Mouse (Mus musculus): ENCODE results near the gene Ano2.

Gene Ano2

DNA sequence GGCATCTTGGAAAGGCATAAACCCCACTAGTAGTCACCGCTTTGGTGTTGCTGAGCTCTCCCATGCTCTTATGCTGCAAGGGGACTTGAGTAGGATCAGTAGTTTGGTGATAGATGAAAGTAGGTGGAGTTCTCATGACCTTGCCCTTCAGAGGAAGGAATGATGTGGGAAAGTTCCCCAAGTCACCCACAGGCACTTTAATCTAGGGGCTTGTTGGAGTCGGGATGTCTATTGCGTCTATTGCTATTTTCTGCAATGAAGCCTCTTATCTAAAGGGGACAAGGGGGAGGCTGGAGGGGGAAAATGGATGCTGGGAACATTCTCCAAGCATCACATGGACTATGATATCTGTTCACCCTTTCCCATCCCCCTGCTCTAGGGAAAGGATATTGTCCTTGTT, 235.6 kb downstream of the Ano2 start:
- DNase-seq, result no peak

DNA sequence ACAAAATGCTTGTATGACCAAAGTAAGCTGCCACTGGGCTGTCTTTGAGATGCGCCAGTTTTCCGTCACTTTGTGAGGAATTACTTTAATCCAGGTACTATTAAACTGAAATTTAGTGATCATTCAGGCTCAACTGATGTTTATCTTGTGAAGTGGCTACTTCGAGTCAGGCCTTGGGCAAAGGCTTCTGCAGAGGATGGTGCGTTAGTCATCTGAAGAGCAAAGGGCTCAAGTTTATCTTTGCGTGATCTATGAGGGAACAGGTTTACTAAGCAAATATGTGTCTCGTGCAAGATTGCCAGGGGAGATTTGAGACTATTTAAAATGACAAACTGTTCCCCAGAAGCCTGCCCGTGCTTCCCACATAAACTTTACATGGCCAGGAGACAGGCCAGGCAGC, 241.7 kb downstream of the Ano2 start:
- DNase-seq, result no peak

DNA sequence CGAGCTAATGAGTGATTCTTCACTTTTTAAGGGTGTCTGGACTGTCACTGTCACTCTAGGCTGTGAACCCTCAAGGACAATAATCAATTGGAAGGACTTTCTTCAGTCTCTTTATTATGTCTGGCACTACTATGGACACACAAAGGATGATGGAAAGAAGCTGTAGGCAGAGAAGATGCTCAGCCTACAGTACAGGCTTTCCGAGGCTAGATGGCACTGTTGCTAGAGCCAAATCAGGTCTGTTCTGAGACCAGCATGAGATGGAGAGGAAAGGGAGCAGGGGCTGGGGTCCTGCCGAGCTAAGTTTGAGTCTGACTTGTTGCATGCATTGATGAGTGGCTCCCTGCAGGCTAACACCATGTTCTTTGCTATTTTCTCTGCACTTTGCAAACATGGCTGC, 264.7 kb downstream of the Ano2 start:
- no peak for DNase-seq

DNA sequence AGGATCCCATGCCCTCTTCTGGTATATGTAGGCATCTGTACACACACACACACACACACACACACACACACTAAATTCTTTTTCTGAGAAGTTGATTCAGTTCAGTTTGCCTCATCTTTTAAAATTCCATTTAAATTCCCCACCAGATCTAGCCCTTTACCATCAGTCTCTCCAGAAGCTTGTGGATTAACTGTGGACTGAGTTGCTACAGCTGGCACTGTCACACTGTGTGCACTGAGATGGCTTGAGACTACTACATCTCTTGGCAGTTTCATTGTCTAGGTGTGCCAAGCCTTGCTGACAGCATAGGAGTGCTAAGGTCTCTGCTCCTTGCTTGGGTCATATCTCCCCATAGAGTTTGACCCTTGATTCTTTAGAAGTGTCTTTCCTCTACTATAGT, 283.3 kb downstream of the Ano2 start:
- no peak for DNase-seq

DNA sequence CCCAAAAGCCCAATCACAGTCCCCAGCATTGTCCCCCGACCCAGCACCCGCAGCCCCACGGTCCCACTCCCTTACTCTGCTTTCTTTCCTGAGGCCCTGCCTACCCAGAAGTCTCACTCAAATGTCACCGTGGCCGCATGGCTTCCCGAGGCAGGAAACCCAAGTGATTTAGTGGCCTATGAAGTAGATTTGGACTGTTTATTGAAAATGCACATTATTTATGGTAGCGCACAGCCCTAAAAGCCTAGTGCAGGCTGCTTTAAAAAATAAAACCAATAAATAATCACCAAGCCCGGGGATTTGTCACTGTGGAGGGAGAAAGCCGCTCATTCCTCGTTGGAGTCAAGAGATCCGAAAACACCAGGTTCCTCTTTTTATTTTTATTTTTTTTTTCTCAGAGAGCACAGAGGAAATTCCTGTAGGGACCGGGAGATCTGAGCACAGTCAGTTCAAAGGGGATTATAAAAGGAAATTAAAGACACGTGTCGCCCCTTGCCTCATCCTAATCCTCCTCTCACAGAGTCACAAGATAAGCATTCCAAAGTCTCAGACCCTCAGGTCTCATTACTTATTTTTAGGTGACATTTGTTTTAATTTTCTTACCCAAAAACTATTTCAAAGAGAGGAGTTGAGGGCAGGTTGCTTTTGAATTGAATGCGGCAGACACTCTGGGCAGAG, 285.7 kb downstream of the Ano2 start:
- no peak for DNase-seq

DNA sequence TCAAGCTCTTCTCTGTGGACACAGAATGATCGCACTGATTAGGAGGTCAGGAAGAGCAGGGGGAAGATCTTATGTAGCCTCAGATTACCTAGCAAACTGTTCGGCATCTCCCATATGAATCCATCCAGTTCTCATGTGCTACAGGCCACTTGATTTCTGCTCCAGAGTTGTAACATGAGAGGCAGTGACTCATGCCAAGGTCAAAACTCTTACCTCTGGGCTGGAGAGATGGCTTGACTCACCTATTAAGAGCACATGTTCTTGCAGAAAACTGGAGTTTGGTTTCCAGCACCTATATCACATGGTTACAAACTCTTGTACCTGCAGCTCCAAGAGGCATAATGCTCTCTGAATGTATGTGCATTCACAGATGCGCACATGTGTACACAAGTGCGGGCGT, 289.4 kb downstream of the Ano2 start:
- DNase-seq, result no peak

DNA sequence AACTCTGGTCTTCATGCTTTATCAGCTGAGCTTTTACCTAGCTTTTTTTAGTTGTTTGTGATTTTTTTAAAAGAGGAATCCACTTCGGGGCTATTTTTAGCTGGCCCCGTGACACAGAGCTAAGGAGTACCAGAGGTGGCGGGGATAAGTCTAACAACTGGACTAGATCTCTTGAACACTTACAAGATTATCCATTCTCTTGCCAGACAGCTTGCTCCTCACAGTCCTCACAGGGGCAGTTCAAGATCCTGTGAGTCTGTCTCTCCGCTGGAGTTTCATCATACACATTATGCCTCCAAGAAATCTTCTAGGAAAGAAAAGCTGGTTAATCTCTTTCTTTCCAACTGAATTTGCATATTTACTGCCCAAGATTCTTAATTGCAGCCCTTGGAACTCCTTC, 293.8 kb downstream of the Ano2 start:
- DNase-seq, result no peak

DNA sequence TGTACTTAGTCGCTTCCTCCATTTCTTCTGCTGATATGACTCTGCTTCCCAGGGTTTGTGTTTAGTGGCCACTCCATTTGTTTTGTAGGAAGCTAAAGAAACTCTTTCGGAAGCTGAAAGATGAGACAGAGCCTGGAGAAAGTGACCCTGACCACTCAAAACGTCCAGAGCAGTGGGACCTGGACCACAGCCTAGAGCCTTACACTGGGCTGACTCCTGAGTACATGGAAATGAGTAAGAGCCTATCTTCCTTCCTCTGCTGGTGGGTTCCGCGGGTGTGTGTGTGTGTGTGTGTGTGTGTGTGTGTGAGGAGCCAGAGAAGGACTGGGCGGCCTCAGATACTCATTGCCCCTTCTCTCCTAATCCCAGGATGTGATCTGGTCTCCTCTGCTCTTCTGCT, 302.5 kb downstream of the Ano2 start:
- no peak for DNase-seq

DNA sequence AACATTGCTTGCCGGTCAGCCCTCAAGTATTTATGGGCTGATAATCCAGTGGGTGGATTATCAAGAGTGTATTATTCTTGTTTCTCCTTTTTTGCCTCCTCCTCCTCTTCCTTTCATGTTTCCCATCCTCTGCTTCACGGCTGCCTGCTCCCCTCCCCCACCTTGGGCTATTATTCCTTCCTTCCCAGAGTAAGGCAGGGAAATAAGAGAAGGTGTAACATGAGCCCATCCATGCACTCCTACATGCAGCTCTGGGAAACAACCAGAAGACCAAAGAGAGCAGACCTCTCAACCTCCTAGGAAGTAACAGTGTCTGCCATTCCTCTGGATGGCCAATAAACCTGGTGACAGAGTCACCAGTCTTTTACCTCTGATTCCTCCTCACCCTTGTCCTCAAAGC, 311.6 kb downstream of the Ano2 start:
- DNase-seq, result no peak

DNA sequence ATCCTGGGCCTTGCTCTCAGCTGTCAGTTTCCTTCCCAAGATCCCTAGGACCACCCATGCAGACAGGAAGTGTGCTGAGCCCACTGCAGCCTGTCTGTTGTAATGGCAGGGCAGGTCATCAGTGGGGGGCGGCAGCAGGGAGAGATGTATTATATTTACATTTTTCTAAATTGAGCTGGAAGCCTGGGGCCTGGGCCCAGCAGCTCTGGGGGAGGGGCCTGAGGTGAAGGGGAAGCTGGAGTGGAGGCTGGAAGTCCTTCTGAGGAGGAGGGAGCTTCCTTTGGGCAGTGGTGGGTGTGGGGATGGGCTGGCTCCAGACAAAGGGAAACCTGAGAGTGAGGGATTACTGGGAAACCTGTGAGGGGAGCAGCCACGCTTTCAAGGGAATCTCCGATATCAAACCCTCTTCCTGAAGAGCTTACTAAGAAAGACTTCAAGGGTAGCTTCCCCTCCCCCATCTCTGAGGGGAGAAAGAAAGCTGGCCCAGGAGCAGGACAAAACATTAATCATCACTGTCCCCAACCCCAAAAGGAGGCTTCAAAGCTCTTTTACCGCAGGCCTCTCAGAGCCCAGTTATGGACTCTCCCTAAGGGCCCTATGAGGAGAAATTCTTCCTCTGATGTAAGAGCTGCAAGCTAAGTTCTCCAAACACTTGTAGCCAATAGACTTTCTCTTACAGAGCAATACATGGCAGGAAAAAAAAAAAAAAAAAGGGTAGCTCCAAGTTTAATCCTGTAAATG, 313.0 kb downstream of the Ano2 start:
- DNase-seq, result no peak

DNA sequence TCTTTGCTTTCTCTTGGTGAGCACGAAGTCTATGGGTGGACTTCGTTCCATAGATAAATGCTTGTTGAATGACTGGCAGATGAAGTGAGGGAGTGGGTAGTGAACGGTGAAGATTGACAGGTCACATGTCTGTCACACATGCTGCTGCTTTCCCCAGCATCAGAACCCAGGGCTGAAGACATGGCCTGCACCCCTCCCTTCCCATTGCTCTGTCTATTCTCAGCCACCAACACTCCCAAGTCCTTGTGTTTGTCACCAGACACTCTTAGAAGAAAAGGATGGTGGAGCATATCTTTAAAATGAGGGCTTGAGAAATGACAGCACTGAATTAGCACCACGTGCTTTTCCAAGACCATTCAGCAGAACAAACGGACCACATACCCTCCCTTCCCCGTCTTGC, 316.4 kb downstream of the Ano2 start:
- DNase-seq, result no peak

DNA sequence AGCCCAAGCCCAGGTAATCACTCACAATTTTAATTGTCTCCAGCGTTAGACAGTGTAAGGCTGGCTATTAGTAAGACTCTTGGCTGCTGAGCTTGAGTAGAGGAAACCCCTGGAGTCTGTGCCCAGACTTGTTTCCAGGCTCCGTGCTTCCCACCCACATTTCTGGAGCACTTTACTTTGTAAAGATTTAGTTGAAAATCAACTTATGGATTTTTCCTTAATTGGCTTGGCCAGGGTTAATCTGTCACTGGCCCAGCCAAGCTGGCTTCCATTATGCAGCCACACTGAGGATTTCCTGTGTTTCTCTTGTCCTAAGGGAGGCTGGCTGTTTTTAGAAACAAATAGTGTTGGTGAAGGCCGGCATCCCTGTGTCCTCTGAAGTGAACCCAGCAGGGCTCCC, 318.9 kb downstream of the Ano2 start:
- DNase-seq, result no peak

DNA sequence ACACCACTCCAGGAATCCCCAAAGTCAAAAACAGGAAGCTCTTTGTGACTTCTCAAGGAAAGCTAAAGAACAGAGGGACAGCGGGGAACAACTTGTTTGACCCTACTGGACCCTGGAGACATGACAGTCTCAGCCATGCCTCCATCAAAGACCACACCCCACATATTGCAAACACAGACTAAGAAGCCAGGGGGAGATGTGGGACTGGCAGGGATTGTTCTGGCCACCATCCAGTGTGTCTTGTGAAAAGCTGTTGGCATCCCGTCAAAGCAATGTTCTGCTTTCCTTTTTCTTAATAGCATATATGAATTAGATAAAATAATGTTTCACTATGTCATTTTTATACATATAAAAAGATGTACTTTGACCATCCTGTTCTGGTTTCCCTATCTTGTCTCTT, 326.8 kb downstream of the Ano2 start:
- no peak for DNase-seq

DNA sequence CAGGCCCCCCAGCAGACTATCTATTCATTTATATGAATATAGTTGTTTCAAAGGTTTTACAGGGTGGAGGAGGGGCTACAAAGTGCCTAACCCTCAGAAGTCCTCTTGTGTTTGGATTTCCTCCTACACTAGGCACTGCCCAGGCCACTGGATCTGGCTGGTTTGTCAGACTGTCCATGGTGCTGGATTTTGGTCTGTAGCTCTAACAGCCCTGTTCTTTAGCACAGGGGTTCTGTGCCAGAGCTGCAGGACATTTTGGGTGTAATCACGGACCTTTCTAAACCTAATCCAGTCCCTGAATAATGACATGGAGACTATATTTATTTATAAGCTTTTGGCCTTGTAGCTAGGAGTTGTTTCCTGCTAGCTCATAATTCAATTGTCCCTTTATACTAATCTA, 328.2 kb downstream of the Ano2 start:
- no peak for DNase-seq

DNA sequence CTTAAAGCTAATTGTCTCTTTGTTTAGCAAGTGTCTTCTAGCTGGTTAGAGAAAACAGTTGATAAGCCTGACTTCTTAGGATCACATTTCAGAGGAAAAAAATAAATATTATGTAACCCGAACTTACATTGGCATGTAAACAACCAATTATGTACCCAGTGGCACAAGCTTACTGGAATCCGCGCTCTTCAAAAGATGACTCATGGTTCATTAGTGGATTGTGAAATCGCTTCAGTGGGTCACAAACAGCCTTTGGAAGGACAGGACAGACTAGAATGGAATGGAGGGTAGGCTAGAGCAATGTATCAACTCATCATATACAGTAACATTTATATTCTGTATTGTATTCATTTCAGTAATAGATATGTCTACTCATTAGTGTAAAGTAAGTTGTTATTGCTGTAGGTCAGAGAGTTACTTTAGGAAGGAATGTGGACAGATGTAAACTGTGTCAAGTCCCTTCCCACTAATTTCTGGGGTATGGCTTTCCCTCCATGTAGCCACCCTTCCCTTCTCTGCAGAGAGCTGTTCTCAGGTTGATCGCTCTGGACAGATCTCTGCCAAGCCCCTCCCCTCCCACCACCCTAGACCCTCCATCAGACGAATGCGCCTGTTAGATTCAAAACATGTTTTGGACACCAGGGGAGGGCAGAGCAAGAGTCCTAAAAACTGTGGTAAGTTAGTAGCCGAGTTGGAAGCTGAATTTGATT, 343.6 kb downstream of the Ano2 start:
- DNase-seq, result no peak

DNA sequence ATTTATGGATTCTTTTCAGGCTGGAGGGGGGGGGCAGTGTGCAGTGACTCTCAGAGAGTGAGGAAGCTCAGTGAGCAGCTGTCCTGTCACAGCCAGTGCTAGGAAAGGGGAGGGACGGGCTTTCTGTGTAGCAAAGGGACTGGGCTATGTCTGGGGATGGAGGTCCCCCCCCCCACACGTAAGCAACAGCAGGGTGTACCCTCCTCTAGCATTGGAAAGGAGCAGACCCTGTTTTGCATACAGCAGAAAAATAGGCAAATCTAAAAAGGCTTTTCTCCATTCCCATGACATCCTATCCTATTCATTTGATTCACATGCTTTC, 344.1 kb downstream of the Ano2 start:
- no peak for DNase-seq

DNA sequence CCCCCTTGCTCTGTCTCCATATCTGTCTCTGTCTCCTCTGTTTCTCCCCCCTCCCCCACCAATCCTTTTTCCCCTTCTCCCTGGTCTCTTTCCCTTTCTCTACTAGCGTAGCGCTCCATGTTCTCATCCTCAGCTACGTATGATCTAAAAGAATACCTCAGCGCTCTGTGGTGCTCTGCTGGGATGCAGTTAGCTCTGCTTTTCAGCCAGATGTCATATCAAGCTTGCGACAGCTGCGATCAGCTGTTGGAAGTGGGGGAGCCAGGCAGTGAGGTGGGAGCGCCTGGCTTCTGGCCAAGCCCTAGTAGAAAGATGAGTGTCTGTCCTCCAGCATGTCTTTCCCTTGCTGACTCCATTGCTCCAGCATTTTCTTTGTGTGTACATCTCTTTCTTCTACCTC, 344.5 kb downstream of the Ano2 start:
- DNase-seq, result no peak

DNA sequence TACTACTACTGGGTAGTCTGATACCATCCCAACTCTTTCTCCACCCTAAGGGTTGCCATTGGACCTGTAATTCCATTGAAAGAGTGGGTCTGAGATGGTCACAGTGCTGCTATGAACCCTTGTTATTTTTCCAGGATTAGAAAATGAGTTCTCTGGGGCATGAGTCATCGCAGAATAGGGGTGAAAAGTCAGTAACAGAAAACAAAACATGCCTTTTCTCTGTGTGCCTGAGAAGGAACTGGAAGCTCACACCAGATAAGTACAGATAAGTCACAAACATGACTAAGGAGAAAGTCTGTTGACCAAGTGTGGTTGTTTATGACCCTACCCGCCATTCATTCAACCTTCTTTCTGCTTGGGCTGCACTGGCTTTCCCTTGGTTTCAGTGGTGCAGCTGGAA, 345.4 kb downstream of the Ano2 start:
- no peak for DNase-seq

DNA sequence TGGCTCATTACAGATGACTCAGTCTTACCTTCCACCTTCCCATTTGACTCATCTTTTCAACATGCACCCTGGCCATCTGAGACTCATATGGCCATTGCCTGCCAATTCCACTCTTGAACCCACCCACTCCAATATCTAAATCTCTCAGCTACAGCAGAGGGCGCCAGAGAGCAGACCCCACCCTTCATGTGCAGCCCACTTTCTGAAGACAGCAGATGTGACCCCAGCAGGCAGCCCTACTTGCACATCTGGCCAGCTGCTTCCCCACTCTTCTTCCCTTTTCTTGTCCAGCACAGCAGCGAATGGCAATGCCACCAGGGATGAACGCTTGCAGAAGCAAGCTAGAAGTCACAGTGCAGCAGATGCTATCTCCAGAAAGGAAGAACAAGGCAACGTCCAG, 355.7 kb downstream of the Ano2 start:
- peak; percentile 9 to 29 for DNase-seq

DNA sequence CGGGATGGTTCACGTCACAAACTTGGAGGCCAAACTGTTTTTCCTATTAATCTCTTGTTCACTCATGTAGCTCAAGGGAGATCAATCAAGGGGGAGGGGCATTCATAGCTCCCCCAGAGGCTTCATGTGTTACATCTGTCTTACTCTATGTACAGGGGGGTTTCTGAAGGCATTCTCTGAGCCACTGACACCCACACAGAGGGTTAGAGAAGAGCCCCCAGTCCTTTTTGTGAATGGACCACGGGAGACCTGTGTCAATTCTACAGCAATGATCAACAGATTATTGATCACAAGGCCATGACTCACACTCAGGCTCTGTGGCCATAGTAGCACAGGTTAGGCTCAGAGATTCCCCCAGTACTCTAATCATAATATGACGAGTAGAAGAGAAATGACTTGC, 358.0 kb downstream of the Ano2 start:
- no peak for DNase-seq

DNA sequence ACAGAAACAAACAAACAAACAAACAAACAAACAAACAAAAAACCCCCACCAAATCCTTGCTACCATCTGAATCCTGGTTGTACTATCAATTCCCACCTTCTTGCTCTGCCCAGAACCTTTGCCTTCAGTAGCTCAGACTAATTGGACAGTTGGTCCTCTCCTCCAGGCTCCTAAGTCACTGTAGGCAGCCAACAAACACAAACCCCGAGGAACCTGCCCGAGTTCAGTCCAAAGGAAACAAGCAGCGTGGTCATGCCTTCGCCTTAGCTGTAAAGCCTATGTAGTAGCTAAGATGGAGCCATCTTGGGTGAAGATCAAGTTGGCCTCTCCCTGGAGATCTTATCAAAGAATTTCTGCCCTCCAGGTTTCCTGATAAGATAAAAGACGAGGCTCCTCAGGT, 362.9 kb downstream of the Ano2 start:
- DNase-seq, result no peak

DNA sequence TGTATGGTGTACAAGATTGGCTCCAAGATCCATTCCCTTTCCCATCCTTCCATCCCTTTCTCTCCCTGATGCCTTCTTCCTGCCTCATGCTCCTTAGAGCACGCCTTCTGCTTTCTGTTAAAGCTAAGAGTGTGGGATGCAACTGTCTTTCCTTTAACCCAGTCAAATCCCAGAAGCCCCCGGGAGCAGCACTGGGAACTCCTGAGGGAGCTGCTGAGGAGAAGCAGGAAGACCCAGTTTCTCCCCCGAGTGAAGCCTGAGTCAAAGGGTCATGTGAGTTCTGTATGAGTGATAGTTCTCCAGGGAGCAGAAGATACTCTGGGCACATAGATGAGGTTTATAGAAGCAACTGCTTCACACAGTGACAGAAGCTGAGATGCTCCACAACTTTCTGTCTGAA, 367.5 kb downstream of the Ano2 start:
- no peak for DNase-seq

DNA sequence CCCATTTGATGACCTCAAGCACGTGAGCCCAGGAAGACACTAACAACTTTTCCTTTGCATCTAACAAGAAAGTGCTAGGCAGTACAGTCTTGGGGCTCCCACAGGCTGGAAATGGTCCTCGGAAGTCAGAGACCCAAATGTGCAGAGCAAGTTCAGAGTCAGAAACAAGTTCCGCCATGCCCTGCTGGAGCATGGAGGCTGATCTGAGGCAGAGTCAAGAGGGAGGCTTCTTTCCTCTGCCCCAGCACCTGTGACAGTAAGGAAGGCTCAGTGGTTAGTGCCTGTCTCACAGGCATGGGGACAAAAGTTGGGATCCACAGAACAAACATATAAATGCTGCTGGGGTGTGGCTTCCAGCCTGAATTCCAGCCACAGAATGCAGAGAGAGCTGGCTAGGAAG, 390.3 kb downstream of the Ano2 start:
- no peak for DNase-seq

DNA sequence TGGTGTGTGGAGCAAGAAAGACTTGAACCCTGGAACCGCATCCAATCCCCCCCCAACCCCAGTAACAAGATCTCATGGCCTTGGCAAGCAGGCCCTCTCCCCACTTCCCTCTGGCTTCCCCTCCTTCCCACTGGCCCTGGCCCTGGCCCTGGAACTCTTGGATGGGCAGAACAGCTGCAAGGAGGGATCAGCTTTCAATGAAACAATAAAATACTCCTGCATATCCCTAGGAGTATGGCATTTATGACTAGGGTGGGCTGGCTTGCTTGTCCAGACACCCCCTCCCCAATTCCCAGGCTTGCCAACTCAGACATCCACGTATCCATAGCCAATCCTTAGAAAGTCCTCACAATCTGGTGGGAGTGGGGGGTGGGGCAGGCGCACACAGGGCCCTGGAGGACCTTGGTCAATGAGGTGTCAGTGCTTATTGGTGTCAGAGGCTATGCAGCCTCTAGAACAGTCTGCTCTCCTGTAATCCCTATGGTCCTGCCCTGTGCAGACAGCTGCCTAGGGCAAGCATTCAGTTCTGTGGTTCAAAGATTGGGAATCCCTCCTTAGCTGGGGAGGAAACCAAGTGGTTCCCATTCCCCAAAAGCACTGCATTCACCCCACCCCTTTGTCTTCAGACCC, 396.2 kb downstream of the Ano2 start:
- no peak for DNase-seq
